Mouse (Mus musculus): Measurements from ENCODE around the gene Zfp40.
A peak's percentile ranks its signal among the peaks of the same experiment; 100 is the strongest.
"Not testable (repeated sequence)": the region's sequence is repeated elsewhere in the genome, so short reads cannot be mapped to it uniquely, and the experiment has no call there.

Zfp40 gene

GRCm38 (mm10) chr17:23192453-23193379, at the start of gene Zfp40:
Gene Zfp40 (minus strand): TSS chr17:23193252.
- DNase-seq (ENCODE audit: low read depth, low spot score) = peak; percentile 85

- DNase-seq (ENCODE audit: low read depth, low spot score) = no peak
Observed at GRCm38 (mm10) chr17:23218320-23218719, 25.3 kb upstream of the Zfp40 start.

GRCm38 (mm10) chr17:23199856-23200255, 6.8 kb upstream of the Zfp40 start:
- not testable (repeated sequence) for DNase-seq (ENCODE audit: low read depth, low spot score)

- DNase-seq (ENCODE audit: low read depth, low spot score) = peak; percentile 23
Observed at GRCm38 (mm10) chr17:23193441-23193840, 389 bp upstream of the Zfp40 start.

GRCm38 (mm10) chr17:23187680-23188079, 5.4 kb downstream of the Zfp40 start:
- no peak for DNase-seq (ENCODE audit: low read depth, low spot score)
